Mouse (Mus musculus): ENCODE measurements around the gene Itga9. TPM values are rescaled to one million over a fixed set of nuclear protein-coding genes. Genes with fewer than 3 reads are reported as not detected.
"Not testable (repeated sequence)": the region's sequence is repeated elsewhere in the genome, so short reads cannot be mapped to it uniquely, and the experiment has no call there.

The Itga9 gene
- polyA plus RNA-seq, 1 experiment: not detected

- TF ChIP-seq POLR2A (IDR thresholded peaks at IDR 0.05; ENCODE audit: insufficient read depth, low read depth, low read length): no peak
- no peak for TF ChIP-seq CTCF (IDR thresholded peaks at IDR 0.05; ENCODE audit: insufficient read depth, low read depth, low read length)
- H3K4me3 ChIP-seq (ENCODE audit: insufficient read depth, low read depth, low read length): no peak overlapping the region
- H3K27ac ChIP-seq (ENCODE audit: insufficient read depth, low read depth, low read length): no peak overlapping the region
- WGBS: 88% methylated on average over 8 of the region's 8 CpGs
- H3K4me1 ChIP-seq (ENCODE audit: control insufficient read depth, insufficient read depth, low read length): no peaks in the 10 kb centered on the region
Measured at GRCm38 (mm10) chr9:118593443-118593842, 13.0 kb upstream of the Itga9 start.

GRCm38 (mm10) chr9:118596767-118597166, 9.7 kb upstream of the Itga9 start:
- 93% methylated on average over 7 of the region's 7 CpGs for WGBS
- Histone ChIP-seq H3K27ac (ENCODE audit: insufficient read depth, low read depth, low read length) (no peak overlapping the region), H3K4me1 (ENCODE audit: control insufficient read depth, insufficient read depth, low read length) (no peaks in the 10 kb centered on the region), H3K4me3 (ENCODE audit: insufficient read depth, low read depth, low read length) (no peak overlapping the region)
- TF ChIP-seq POLR2A (IDR thresholded peaks at IDR 0.05; ENCODE audit: insufficient read depth, low read depth, low read length): no peak
- TF ChIP-seq CTCF (IDR thresholded peaks at IDR 0.05; ENCODE audit: insufficient read depth, low read depth, low read length): no peak

GRCm38 (mm10) chr9:118600393-118600792, 6.1 kb upstream of the Itga9 start:
- 72% methylated on average over 3 of the region's 3 CpGs for WGBS
- not testable (repeated sequence) for H3K4me3 ChIP-seq (ENCODE audit: insufficient read depth, low read depth, low read length); H3K27ac ChIP-seq (ENCODE audit: insufficient read depth, low read depth, low read length); H3K4me1 ChIP-seq (ENCODE audit: control insufficient read depth, insufficient read depth, low read length)

GRCm38 (mm10) chr9:118602576-118602975, 3.9 kb upstream of the Itga9 start:
- Histone ChIP-seq H3K4me3 (ENCODE audit: insufficient read depth, low read depth, low read length) (no peak overlapping the region), H3K27ac (ENCODE audit: insufficient read depth, low read depth, low read length) (no peak overlapping the region), H3K4me1 (ENCODE audit: control insufficient read depth, insufficient read depth, low read length) (peaks cover 5% of the 10 kb centered on the region)
- TF ChIP-seq POLR2A (IDR thresholded peaks at IDR 0.05; ENCODE audit: insufficient read depth, low read depth, low read length): no peak
- TF ChIP-seq CTCF (IDR thresholded peaks at IDR 0.05; ENCODE audit: insufficient read depth, low read depth, low read length): no peak
- 84% methylated on average over 5 of the region's 5 CpGs for WGBS

- 1% methylated on average over 67 of the region's 68 CpGs for WGBS
- Histone ChIP-seq H3K4me1 (ENCODE audit: control insufficient read depth, insufficient read depth, low read length) (peaks cover 11% of the 10 kb centered on the region), H3K27ac (ENCODE audit: insufficient read depth, low read depth, low read length) (no peak overlapping the region), H3K4me3 (ENCODE audit: insufficient read depth, low read depth, low read length) (peak overlapping the region; percentile 67)
- TF ChIP-seq POLR2A (IDR thresholded peaks at IDR 0.05; ENCODE audit: insufficient read depth, low read depth, low read length): no peak
- no peak for TF ChIP-seq CTCF (IDR thresholded peaks at IDR 0.05; ENCODE audit: insufficient read depth, low read depth, low read length)
Measured at GRCm38 (mm10) chr9:118606817-118607371, 404 bp downstream of the Itga9 start.

- Histone ChIP-seq H3K27ac (ENCODE audit: insufficient read depth, low read depth, low read length) (no peak overlapping the region), H3K4me1 (ENCODE audit: control insufficient read depth, insufficient read depth, low read length) (peaks cover 11% of the 10 kb centered on the region), H3K4me3 (ENCODE audit: insufficient read depth, low read depth, low read length) (no peak overlapping the region)
- TF ChIP-seq CTCF (IDR thresholded peaks at IDR 0.05; ENCODE audit: insufficient read depth, low read depth, low read length): no peak
- no peak for TF ChIP-seq POLR2A (IDR thresholded peaks at IDR 0.05; ENCODE audit: insufficient read depth, low read depth, low read length)
- 58% methylated on average over 16 of the region's 16 CpGs for WGBS
Measured at GRCm38 (mm10) chr9:118607701-118608401, 1.4 kb downstream of the Itga9 start.

GRCm38 (mm10) chr9:118608556-118608955, 2.1 kb downstream of the Itga9 start:
- no peak overlapping the region for H3K27ac ChIP-seq (ENCODE audit: insufficient read depth, low read depth, low read length)
- H3K4me3 ChIP-seq (ENCODE audit: insufficient read depth, low read depth, low read length): no peak overlapping the region
- H3K4me1 ChIP-seq (ENCODE audit: control insufficient read depth, insufficient read depth, low read length): peaks cover 11% of the 10 kb centered on the region
- TF ChIP-seq CTCF (IDR thresholded peaks at IDR 0.05; ENCODE audit: insufficient read depth, low read depth, low read length) (no peak), POLR2A (IDR thresholded peaks at IDR 0.05; ENCODE audit: insufficient read depth, low read depth, low read length) (no peak)
- WGBS: 75% methylated on average over 4 of the region's 4 CpGs

- WGBS: 62% methylated on average over 10 of the region's 10 CpGs
- Histone ChIP-seq H3K27ac (ENCODE audit: insufficient read depth, low read depth, low read length) (no peak overlapping the region), H3K4me1 (ENCODE audit: control insufficient read depth, insufficient read depth, low read length) (peaks cover 11% of the 10 kb centered on the region), H3K4me3 (ENCODE audit: insufficient read depth, low read depth, low read length) (no peak overlapping the region)
- no peak for TF ChIP-seq POLR2A (IDR thresholded peaks at IDR 0.05; ENCODE audit: insufficient read depth, low read depth, low read length)
Measured at GRCm38 (mm10) chr9:118610060-118610459, 3.6 kb downstream of the Itga9 start.

GRCm38 (mm10) chr9:118611111-118611541, 4.6 kb downstream of the Itga9 start:
- 0 out of 2 replicates have a peak overlapping the region, but pooled peaks have one; percentile 3 for H3K4me3 ChIP-seq (ENCODE audit: insufficient read depth, low read depth, low read length)
- no peak for TF ChIP-seq POLR2A (IDR thresholded peaks at IDR 0.05; ENCODE audit: insufficient read depth, low read depth, low read length)
- TF ChIP-seq CTCF (IDR thresholded peaks at IDR 0.05; ENCODE audit: insufficient read depth, low read depth, low read length): no peak
- no peak overlapping the region for H3K27ac ChIP-seq (ENCODE audit: insufficient read depth, low read depth, low read length)
- peaks cover 11% of the 10 kb centered on the region for H3K4me1 ChIP-seq (ENCODE audit: control insufficient read depth, insufficient read depth, low read length)
- 10% methylated on average over 14 of the region's 14 CpGs for WGBS

Data from olfactory bulb, adult 2 months (tissue).